Mouse (Mus musculus): ENCODE data around the gene Tspan5.

GRCm38 (mm10) chr3:138767034-138767433, 25.0 kb downstream of the Tspan5 start:
- TF ChIP-seq GATA1 (IDR thresholded peaks at IDR 0.05; ENCODE audit: borderline replicate concordance, low read length), result no peak
- TF ChIP-seq FLI1 (IDR thresholded peaks at IDR 0.05; ENCODE audit: low read length), result no peak

Data from megakaryocyte, embryonic 14.5 days (primary cell).